In genomic region chr11:69661221-69661881, GRCm38 (mm10) we compare ENCODE assay signal across 8 mouse cellular contexts. TPM values are rescaled to one million over a fixed set of nuclear protein-coding genes. Genes with fewer than 3 reads are reported as not detected.
DNase-seq lines count a peak whose midpoint lies in the region; ATAC-seq and TF ChIP-seq lines count a peak whose summit lies in the region.

No protein-coding gene starts in this region.

- no peak for TF ChIP-seq POLR2A in embryonic fibroblast, embryonic 13.5 days (IDR thresholded peaks at IDR 0.05; ENCODE audit: low read depth, low read length)

- peak overlapping the region; percentile 54 for H3K4me2 ChIP-seq in kidney, postnatal 0 days (ENCODE audit: low read length)
- H3K4me2 ChIP-seq in neural tube, embryonic 13.5 days: peak overlapping the region; percentile 63

- peak overlapping the region; percentile 48 for H3K9ac ChIP-seq in kidney, postnatal 0 days (ENCODE audit: low read depth, low read length)
- H3K9ac ChIP-seq in neural tube, embryonic 13.5 days: peak overlapping the region; percentile 77

- no peaks in the 10 kb centered on the region for H3K27me3 ChIP-seq in kidney, postnatal 0 days (ENCODE audit: insufficient read depth, low read length)
- no peaks in the 10 kb centered on the region for H3K27me3 ChIP-seq in neural tube, embryonic 13.5 days

- H3K4me1 ChIP-seq in embryonic fibroblast, embryonic 13.5 days (ENCODE audit: control insufficient read depth, insufficient read depth, low read length): 0 out of 2 replicates have a peak, but pooled peaks cover 2% of the 10 kb centered on the region
- H3K4me1 ChIP-seq in kidney, postnatal 0 days (replicated peaks; ENCODE audit: insufficient read depth, low read length): peaks cover 9% of the 10 kb centered on the region; the same call in 1 of the 2 replicates
- peaks cover 32% of the 10 kb centered on the region for H3K4me1 ChIP-seq in neural tube, embryonic 13.5 days (replicated peaks)

- peak overlapping the region; percentile 62 for H3K4me3 ChIP-seq in embryonic fibroblast, embryonic 13.5 days (ENCODE audit: insufficient read depth, low read length)
- H3K4me3 ChIP-seq in kidney, postnatal 0 days (replicated peaks; ENCODE audit: low read depth, low read length): peak overlapping the region; percentile 42; the same call in 1 of the 2 replicates
- peak overlapping the region; percentile 57 for H3K4me3 ChIP-seq in neural tube, embryonic 13.5 days

- H3K36me3 ChIP-seq in kidney, postnatal 0 days (ENCODE audit: insufficient read depth, low read length): peaks cover 40% of the 10 kb centered on the region
- H3K36me3 ChIP-seq in neural tube, embryonic 13.5 days: peaks cover 68% of the 10 kb centered on the region

- WGBS in kidney, postnatal 0 days: 79% methylated on average over 3 of the region's 3 CpGs
- WGBS in neural tube, embryonic 13.5 days: 84% methylated on average over 3 of the region's 3 CpGs

- ATAC-seq in kidney, postnatal 0 days (replicated peaks; ENCODE audit: low FRiP score, low read depth): no peak
- ATAC-seq in neural tube, embryonic 13.5 days (ENCODE audit: low read depth): no peak

- H3K27ac ChIP-seq in embryonic fibroblast, embryonic 13.5 days (ENCODE audit: insufficient read depth, low read length): peak overlapping the region; percentile 94; the same call in 1 of the 2 replicates
- H3K27ac ChIP-seq in kidney, postnatal 0 days: peak overlapping the region; percentile 94
- H3K27ac ChIP-seq in neural tube, embryonic 13.5 days (replicated peaks): peak overlapping the region; percentile 95

- no peaks in the 10 kb centered on the region for H3K9me3 ChIP-seq in kidney, postnatal 0 days (replicated peaks; ENCODE audit: low read length)
- no peaks in the 10 kb centered on the region for H3K9me3 ChIP-seq in neural tube, embryonic 13.5 days

- peak; percentile 67 for DNase-seq in cerebellum, adult 9-10 months
- DNase-seq in cerebellum, adult 11 months: no peak
- peak; percentile 46 for DNase-seq in 416B (ENCODE audit: low read depth)
- DNase-seq in kidney, postnatal 0 days (ENCODE audit: low spot score): no peak
- DNase-seq in spleen, postnatal 4 days (ENCODE audit: low spot score in 2 of 2): no peak
- no peak for DNase-seq in right cerebral cortex, adult 2 months (ENCODE audit: low spot score in 2 of 2)

- TF ChIP-seq CTCF in embryonic fibroblast, embryonic 13.5 days (IDR thresholded peaks at IDR 0.05; ENCODE audit: borderline replicate concordance, insufficient read depth, low read length): no peak
- no peak for TF ChIP-seq CTCF in kidney, postnatal 0 days (IDR thresholded peaks at IDR 0.05; ENCODE audit: low read depth)

RNA-seq across cellular contexts. Expression of gene Mpdu1, which starts 1.1 kb away (rescaled TPM):
- polyA plus RNA-seq in embryonic fibroblast, embryonic 13.5 days (2011; ENCODE audit: insufficient read length, low read depth, missing spikeins): 45.2 and 47.8 TPM in 2 replicates
- polyA plus RNA-seq in kidney, postnatal 0 days (2015; fragmentation: Nextera tagmentation; extraction: Ambion mirVana): 82.6 and 85.7 TPM in 2 replicates
- polyA plus RNA-seq in neural tube, embryonic 13.5 days (2015; fragmentation: Nextera tagmentation; extraction: Ambion mirVana): 83.2 and 92.1 TPM in 2 replicates

RNA-seq across cellular contexts. Expression of gene Cd68, which starts 4.6 kb away (rescaled TPM):
- polyA plus RNA-seq in embryonic fibroblast, embryonic 13.5 days (2011; ENCODE audit: insufficient read length, low read depth, missing spikeins): 4.9 and 8.6 TPM in 2 replicates
- 10.4 and 12.8 TPM in 2 replicates for polyA plus RNA-seq in kidney, postnatal 0 days (2015; fragmentation: Nextera tagmentation; extraction: Ambion mirVana)
- 9.8 and 11.3 TPM in 2 replicates for polyA plus RNA-seq in neural tube, embryonic 13.5 days (2015; fragmentation: Nextera tagmentation; extraction: Ambion mirVana)

RNA-seq across cellular contexts. Expression of gene Sox15, which starts 6.2 kb away (rescaled TPM):
- not detected in 2 replicates for polyA plus RNA-seq in embryonic fibroblast, embryonic 13.5 days (2011; ENCODE audit: insufficient read length, low read depth, missing spikeins)
- 0.28 and 0.32 TPM in 2 replicates for polyA plus RNA-seq in kidney, postnatal 0 days (2015; fragmentation: Nextera tagmentation; extraction: Ambion mirVana)
- polyA plus RNA-seq in neural tube, embryonic 13.5 days (2015; fragmentation: Nextera tagmentation; extraction: Ambion mirVana): not detected in 2 replicates

RNA-seq across cellular contexts. Expression of gene Eif4a1, which starts 10.9 kb away (rescaled TPM):
- polyA plus RNA-seq in embryonic fibroblast, embryonic 13.5 days (2011; ENCODE audit: insufficient read length, low read depth, missing spikeins): 717 and 781 TPM in 2 replicates
- 468 and 493 TPM in 2 replicates for polyA plus RNA-seq in kidney, postnatal 0 days (2015; fragmentation: Nextera tagmentation; extraction: Ambion mirVana)
- 525 and 528 TPM in 2 replicates for polyA plus RNA-seq in neural tube, embryonic 13.5 days (2015; fragmentation: Nextera tagmentation; extraction: Ambion mirVana)

RNA-seq across cellular contexts. Expression of gene Senp3, which starts 20.5 kb away (rescaled TPM):
- polyA plus RNA-seq in embryonic fibroblast, embryonic 13.5 days (2011; ENCODE audit: insufficient read length, low read depth, missing spikeins): 117 and 187 TPM in 2 replicates
- polyA plus RNA-seq in kidney, postnatal 0 days (2015; fragmentation: Nextera tagmentation; extraction: Ambion mirVana): 52.2 and 59.4 TPM in 2 replicates
- polyA plus RNA-seq in neural tube, embryonic 13.5 days (2015; fragmentation: Nextera tagmentation; extraction: Ambion mirVana): 99.8 and 105 TPM in 2 replicates

Comparison
In these comparisons a context has a peak if more than half of its experiments do, and no peak if none do; other contexts are left out.
1. DNase-seq: peak in cerebellum, adult 9-10 months (single experiment) and 416B (single experiment); none in cerebellum, adult 11 months (single experiment), kidney, postnatal 0 days (single experiment), spleen, postnatal 4 days (0 of 2) and right cerebral cortex, adult 2 months (0 of 2).
2. Peak in every context shown above with its lines, with median percentiles within 50 percentile points of each other: H3K27ac ChIP-seq and H3K4me3 ChIP-seq.